Mouse (Mus musculus) cortical plate, adult 2 months (tissue): Measurements from ENCODE around the gene Olfr1261. TPM values are rescaled to one million over a fixed set of nuclear protein-coding genes. Genes with fewer than 3 reads are reported as not detected.

Source experiments
- H3K27ac ChIP-seq: fragments of 200-500 bp; 2 replicates; pipeline ENCODE4 v1.5.1; 2012; ENCODE audit warnings: low read length, control low read depth, inconsistent platforms; ENCODE audit not compliant: insufficient read depth
- H3K4me1 ChIP-seq: fragments of 200-500 bp; 2 replicates; pipeline ENCODE4 v1.6.1; 2011; ENCODE audit warnings: low read length; ENCODE audit not compliant: control insufficient read depth, insufficient read depth
- H3K4me3 ChIP-seq: fragments of 200-500 bp; 2 replicates; pipeline ENCODE4 v1.5.1; 2011; ENCODE audit warnings: mild to moderate bottlenecking, low read length, control low read depth; ENCODE audit not compliant: insufficient read depth
- CTCF ChIP-seq: fragments of 200-500 bp; IDR thresholded peaks from 2 replicates; pipeline ENCODE4 v1.5.1; 2011; ENCODE audit warnings: mild to moderate bottlenecking, control low read depth, low read length; ENCODE audit not compliant: insufficient read depth; ENCODE audit errors: extremely low read depth
- POLR2A ChIP-seq: fragments of 200-500 bp; IDR thresholded peaks from 2 replicates; pipeline ENCODE4 v1.6.1; 2011; ENCODE audit warnings: mild to moderate bottlenecking, low read length, control low read depth; ENCODE audit not compliant: insufficient read depth; ENCODE audit errors: extremely low read depth
- polyA plus RNA-seq: library from polyadenylated mRNA; depleted of rRNA; stranded (reverse); fragments of >200 nt; gene quantifications from 2 replicates; pipeline ENCODE4 v1.2.3, GENCODE M21; 2012; rRNA removed

The Olfr1261 gene
- not detected in 2 replicates for polyA plus RNA-seq

- H3K4me3 ChIP-seq = no peak within 1 kb of the TSS
- no peaks in the 10 kb centered on the region for H3K4me1 ChIP-seq
- TF ChIP-seq POLR2A (no peak), CTCF (no peak)
- H3K27ac ChIP-seq = no peak within 1 kb of the TSS
Observed at GRCm38 (mm10) chr2:89990921-89991320, at the start of gene Olfr1261. Gene Olfr1261 (plus strand): TSS chr2:89991221.

DNA sequence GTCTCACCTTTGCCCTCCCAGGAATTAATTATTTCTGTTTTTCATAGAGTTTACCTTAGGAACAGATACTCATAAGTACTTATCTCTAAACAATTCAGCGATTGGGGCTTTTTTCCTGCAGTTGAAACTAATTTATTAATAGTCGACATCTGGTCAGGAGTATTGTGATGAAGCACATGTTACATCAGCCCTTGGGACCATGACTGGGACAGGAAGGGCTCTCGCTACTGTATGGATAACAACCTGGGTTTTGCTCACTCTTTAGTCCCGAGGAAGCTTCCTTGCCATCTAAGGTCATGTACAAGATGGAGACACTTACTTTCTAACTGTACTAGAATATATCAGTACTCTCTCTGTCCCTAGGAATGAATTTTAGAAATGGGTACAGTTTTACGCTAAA is 42.5 kb upstream of the Olfr1261 start, which contains the start of gene Olfr1259:
Gene Olfr1259, minus strand, starts transcription at position 101 of the 400 bp plus-strand sequence.
- Histone ChIP-seq H3K27ac (no peak within 1 kb of the TSS), H3K4me3 (no peak within 1 kb of the TSS), H3K4me1 (no peaks in the 10 kb centered on the region)
- no peak for TF ChIP-seq CTCF
- no peak for TF ChIP-seq POLR2A

GRCm38 (mm10) chr2:89974184-89974583 is 16.8 kb upstream of the Olfr1261 start, which contains the start of gene Olfr1260:
Gene Olfr1260 (plus strand): TSS chr2:89974340.
- H3K27ac ChIP-seq = no peak within 1 kb of the TSS
- no peaks in the 10 kb centered on the region for H3K4me1 ChIP-seq
- TF ChIP-seq CTCF = no peak
- no peak within 1 kb of the TSS for H3K4me3 ChIP-seq

DNA sequence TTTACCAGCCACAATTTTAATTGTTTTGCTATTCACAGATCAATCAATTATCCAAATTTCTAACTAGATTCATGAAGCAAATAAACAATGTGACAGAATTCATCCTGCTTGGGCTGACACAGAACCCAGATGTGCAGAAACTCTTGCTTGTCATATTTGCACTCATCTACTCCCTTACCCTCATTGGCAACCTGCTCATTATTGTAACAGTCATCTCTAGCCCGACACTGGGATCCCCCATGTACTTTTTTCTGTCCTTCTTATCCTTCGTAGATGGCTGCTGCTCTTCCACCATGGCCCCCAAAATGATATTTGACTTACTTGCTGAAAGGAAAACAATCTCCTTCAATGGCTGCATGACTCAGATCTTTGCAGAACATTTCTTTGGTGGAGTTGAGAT is 13.3 kb upstream of the Olfr1261 start:
- TF ChIP-seq POLR2A (no peak), CTCF (no peak)
- no peaks in the 10 kb centered on the region for H3K4me1 ChIP-seq
- no peak overlapping the region for H3K4me3 ChIP-seq
- H3K27ac ChIP-seq = no peak overlapping the region

- H3K4me3 ChIP-seq = no peak within 1 kb of the TSS
- no peaks in the 10 kb centered on the region for H3K4me1 ChIP-seq
- H3K27ac ChIP-seq = no peak within 1 kb of the TSS
- TF ChIP-seq CTCF = no peak
- TF ChIP-seq POLR2A = no peak
Observed at GRCm38 (mm10) chr2:89999845-90000244, 8.8 kb downstream of the Olfr1261 start, which contains the start of gene Olfr1262. Gene Olfr1262 (plus strand): TSS chr2:90000145.

DNA sequence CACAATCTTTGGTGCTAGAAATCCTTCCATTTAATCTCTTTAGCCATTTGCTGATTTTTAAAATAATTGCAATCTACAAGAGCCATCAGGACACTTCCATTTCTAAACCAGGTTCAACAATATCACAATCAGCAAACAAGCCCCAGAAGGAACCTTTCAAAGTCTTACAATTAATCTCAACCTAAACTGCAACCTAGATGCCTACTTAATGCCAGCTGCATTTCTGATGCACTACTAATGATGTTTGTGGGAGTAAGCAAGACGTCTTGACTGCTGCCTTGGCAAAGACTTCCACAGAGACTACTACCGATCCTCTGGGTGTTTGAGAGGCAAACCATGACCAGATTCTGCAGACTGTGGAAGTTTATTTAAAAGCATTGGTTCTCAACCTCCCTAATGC is 20.8 kb downstream of the Olfr1261 start, which contains the start of gene Olfr1263:
Gene Olfr1263, plus strand, starts transcription at position 301 of the 400 bp plus-strand sequence.
- H3K4me3 ChIP-seq = no peak within 1 kb of the TSS
- TF ChIP-seq CTCF (no peak), POLR2A (no peak)
- H3K4me1 ChIP-seq = no peaks in the 10 kb centered on the region
- H3K27ac ChIP-seq = no peak within 1 kb of the TSS

- Histone ChIP-seq H3K4me1 (no peaks in the 10 kb centered on the region), H3K27ac (no peak within 1 kb of the TSS), H3K4me3 (no peak within 1 kb of the TSS)
- TF ChIP-seq CTCF (no peak), POLR2A (no peak)
Observed at GRCm38 (mm10) chr2:90025477-90025876, 34.5 kb downstream of the Olfr1261 start, which contains the start of gene Olfr1264. Gene Olfr1264 (minus strand): TSS chr2:90025577.

DNA sequence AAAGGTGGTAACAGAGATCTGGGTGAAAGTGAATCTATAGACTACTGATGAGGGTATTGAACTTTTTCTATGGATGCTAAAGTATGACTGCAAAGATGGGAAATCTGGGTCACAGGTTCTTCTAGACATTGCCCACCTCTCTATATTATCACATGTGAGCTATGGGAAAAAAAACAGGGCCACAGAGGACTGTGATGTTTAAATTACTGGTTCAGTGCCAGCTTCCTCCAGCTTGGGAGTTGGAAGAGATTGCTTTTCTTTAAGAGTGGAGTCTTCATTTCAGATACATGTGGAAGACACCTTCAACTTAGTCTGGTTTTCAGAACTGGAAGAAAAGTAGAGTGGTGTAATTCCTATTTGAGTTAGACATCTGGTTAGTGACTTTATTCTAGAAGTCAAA is 44.0 kb downstream of the Olfr1261 start, which contains the start of gene Olfr1265:
Gene Olfr1265, plus strand, starts transcription at position 301 of the 400 bp plus-strand sequence.
- Histone ChIP-seq H3K4me3 (no peak within 1 kb of the TSS), H3K4me1 (no peaks in the 10 kb centered on the region), H3K27ac (no peak within 1 kb of the TSS)
- TF ChIP-seq POLR2A (no peak), CTCF (no peak)

Other genes with a start within 250 kb of the Olfr1261 start
- gene Olfr1253, start 234.1 kb upstream of the Olfr1261 start, polyA plus RNA-seq = not detected in 2 replicates
- not detected in 2 replicates for gene Olfr1254, start 197.6 kb upstream of the Olfr1261 start, polyA plus RNA-seq
- not detected in 2 replicates for gene Olfr1255, start 179.2 kb upstream of the Olfr1261 start, polyA plus RNA-seq
- not detected in 2 replicates for gene Olfr1256, start 149.7 kb upstream of the Olfr1261 start, polyA plus RNA-seq
- gene Olfr48, start 143.0 kb upstream of the Olfr1261 start, polyA plus RNA-seq = not detected in 2 replicates
- gene Olfr1257, start 112.8 kb upstream of the Olfr1261 start, polyA plus RNA-seq = not detected in 2 replicates
- not detected in 2 replicates for gene Olfr1258, start 63.9 kb upstream of the Olfr1261 start, polyA plus RNA-seq
- gene Olfr1259, start 42.6 kb upstream of the Olfr1261 start, polyA plus RNA-seq = not detected in 2 replicates
- not detected in 2 replicates for gene Olfr1260, start 16.9 kb upstream of the Olfr1261 start, polyA plus RNA-seq
- not detected in 2 replicates for gene Olfr1262, start 8.9 kb downstream of the Olfr1261 start, polyA plus RNA-seq
- not detected in 2 replicates for gene Olfr1263, start 20.9 kb downstream of the Olfr1261 start, polyA plus RNA-seq
- not detected in 2 replicates for gene Olfr1264, start 34.4 kb downstream of the Olfr1261 start, polyA plus RNA-seq
- gene Olfr1265, start 44.1 kb downstream of the Olfr1261 start, polyA plus RNA-seq = not detected in 2 replicates
- gene Olfr140, start 72.4 kb downstream of the Olfr1261 start, polyA plus RNA-seq = not detected in 2 replicates
- gene Olfr1269, start 130.2 kb downstream of the Olfr1261 start, polyA plus RNA-seq = not detected in 2 replicates
- not detected in 2 replicates for gene Olfr32, start 151.1 kb downstream of the Olfr1261 start, polyA plus RNA-seq
- not detected in 2 replicates for gene Olfr1270, start 161.9 kb downstream of the Olfr1261 start, polyA plus RNA-seq
- not detected in 2 replicates for gene Olfr1506, start 233.3 kb downstream of the Olfr1261 start, polyA plus RNA-seq